Mouse (Mus musculus) kidney, adult 18-20 months (tissue): Measurements from ENCODE around the gene Exosc10.

Experiments
- DNase-seq: peaks from one replicate; pipeline ENCODE4 v3.0.0; 2021

Gene Exosc10

GRCm38 (mm10) chr4:148573222-148573621 is 15.0 kb downstream of the Exosc10 start:
- no peak for DNase-seq

- no peak for DNase-seq
Observed at GRCm38 (mm10) chr4:148580765-148581164, 22.5 kb downstream of the Exosc10 start.

- no peak for DNase-seq
Observed at GRCm38 (mm10) chr4:148581422-148581821, 23.2 kb downstream of the Exosc10 start.

- DNase-seq, result no peak
Observed at GRCm38 (mm10) chr4:148583257-148583656, 25.0 kb downstream of the Exosc10 start.

GRCm38 (mm10) chr4:148586648-148587047 is 28.4 kb downstream of the Exosc10 start:
- no peak for DNase-seq

- DNase-seq, result no peak
Observed at GRCm38 (mm10) chr4:148588793-148589192, 30.6 kb downstream of the Exosc10 start.

GRCm38 (mm10) chr4:148589565-148589964 is 31.3 kb downstream of the Exosc10 start:
- no peak for DNase-seq

GRCm38 (mm10) chr4:148590421-148591170 is 32.4 kb downstream of the Exosc10 start:
- no peak for DNase-seq

GRCm38 (mm10) chr4:148591171-148591630 is 33.0 kb downstream of the Exosc10 start, which contains the start of gene Srm:
Gene Srm (plus strand): TSS chr4:148591503.
- DNase-seq, result peak; percentile 98

GRCm38 (mm10) chr4:148591637-148592380 is 33.6 kb downstream of the Exosc10 start:
- DNase-seq, result no peak

GRCm38 (mm10) chr4:148593996-148594395 is 35.8 kb downstream of the Exosc10 start:
- no peak for DNase-seq

GRCm38 (mm10) chr4:148595916-148596315 is 37.7 kb downstream of the Exosc10 start:
- no peak for DNase-seq

- no peak for DNase-seq
Observed at GRCm38 (mm10) chr4:148596731-148597130, 38.5 kb downstream of the Exosc10 start.

- DNase-seq, result no peak
Observed at GRCm38 (mm10) chr4:148598826-148599225, 40.6 kb downstream of the Exosc10 start.

- DNase-seq, result no peak
Observed at GRCm38 (mm10) chr4:148600316-148600715, 42.1 kb downstream of the Exosc10 start.

- no peak for DNase-seq
Observed at GRCm38 (mm10) chr4:148601871-148602270, 43.6 kb downstream of the Exosc10 start.

- no peak for DNase-seq
Observed at GRCm38 (mm10) chr4:148602357-148603120, 44.3 kb downstream of the Exosc10 start, which contains the start of gene Masp2. Gene Masp2 (plus strand): TSS chr4:148602554.

GRCm38 (mm10) chr4:148603376-148604139 is 45.3 kb downstream of the Exosc10 start:
- DNase-seq, result no peak

GRCm38 (mm10) chr4:148604141-148604540 is 45.9 kb downstream of the Exosc10 start:
- DNase-seq, result no peak

GRCm38 (mm10) chr4:148604541-148605165 is 46.4 kb downstream of the Exosc10 start:
- peak; percentile 77 for DNase-seq

- DNase-seq, result peak; percentile 85
Observed at GRCm38 (mm10) chr4:148607758-148608157, 49.5 kb downstream of the Exosc10 start.

GRCm38 (mm10) chr4:148609805-148610204 is 51.6 kb downstream of the Exosc10 start:
- no peak for DNase-seq
